Mouse (Mus musculus): Measurements from ENCODE around the gene Ank.

- TF ChIP-seq CTCF (IDR thresholded peaks at IDR 0.05; ENCODE audit: borderline replicate concordance, insufficient read depth, low read depth, low read length) (no peak), POLR2A (IDR thresholded peaks at IDR 0.05; ENCODE audit: borderline replicate concordance, insufficient read depth, low read length) (no peak)
Measured at GRCm38 (mm10) chr15:27450689-27451088, 15.8 kb upstream of the Ank start.
